ENCODE assay signal across 10 mouse cellular contexts in the genomic region with DNA sequence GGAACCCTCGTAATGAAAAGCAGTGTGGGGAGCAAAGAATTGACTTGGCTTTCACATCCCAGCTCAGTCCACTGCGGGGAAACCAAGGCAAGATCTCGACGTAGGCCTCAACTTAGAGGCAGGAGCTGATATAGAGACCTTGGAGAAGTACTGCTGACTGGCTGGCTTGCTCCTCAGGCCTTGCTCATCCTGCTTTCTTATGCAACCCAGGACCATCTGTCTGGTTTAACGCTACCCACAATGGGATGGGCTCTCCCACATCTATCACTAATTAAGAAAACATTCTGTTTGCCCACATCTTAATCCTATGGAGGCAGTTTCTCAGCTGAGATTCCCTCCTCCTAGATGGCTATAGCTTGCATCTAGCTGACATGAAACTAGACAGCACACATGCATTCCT.
"Had no signal": no experiment of that assay in that cellular context is flagged by ENCODE, and none has a peak within 500 bp of the region (broad histone marks: within the 10 kb centered on the region; RNA-seq: fewer than 3 reads in every experiment).

No protein-coding gene starts in this region.

- H3K27me3 ChIP-seq: kidney, embryonic 15.5 days; liver, embryonic 15.5 days; neural tube, embryonic 15.5 days had no signal

- H3K36me3 ChIP-seq: kidney, embryonic 15.5 days; limb, embryonic 10.5 days; liver, embryonic 15.5 days; midbrain, embryonic 12.5 days; neural tube, embryonic 15.5 days had no signal

- H3K9me3 ChIP-seq: kidney, embryonic 15.5 days; limb, embryonic 10.5 days; liver, embryonic 15.5 days; midbrain, embryonic 12.5 days; neural tube, embryonic 15.5 days had no signal

- H3K4me2 ChIP-seq: kidney, embryonic 15.5 days; liver, embryonic 11.5 days; liver, embryonic 15.5 days; lung, embryonic 14.5 days; midbrain, embryonic 12.5 days; neural tube, embryonic 15.5 days had no signal

- H3K4me3 ChIP-seq: kidney, embryonic 15.5 days; left cerebral cortex, adult 2 months; limb, embryonic 10.5 days; liver, embryonic 15.5 days; midbrain, embryonic 12.5 days; neural tube, embryonic 15.5 days had no signal

- DNase-seq: thymus, postnatal 4 days had no signal

- H3K9ac ChIP-seq: kidney, embryonic 15.5 days; liver, embryonic 15.5 days; lung, embryonic 14.5 days; midbrain, embryonic 12.5 days; neural tube, embryonic 15.5 days had no signal

- H3K27ac ChIP-seq: kidney, embryonic 15.5 days; left cerebral cortex, adult 2 months; limb, embryonic 10.5 days; liver, embryonic 15.5 days; midbrain, embryonic 12.5 days; neural tube, embryonic 15.5 days had no signal

- H3K4me1 ChIP-seq: liver, embryonic 15.5 days had no signal

- ATAC-seq: midbrain, embryonic 16.5 days had no signal
